Mouse (Mus musculus) testis, adult 2 months (tissue): ENCODE measurements around the gene Sfmbt2.

ENCODE experiments used
- CTCF ChIP-seq: fragments of 200-500 bp; IDR thresholded peaks from 2 replicates; pipeline ENCODE4 v1.5.1; 2012; ENCODE audit warnings: low read depth, mild to moderate bottlenecking, inconsistent platforms, low read length, moderate library complexity; ENCODE audit not compliant: control insufficient read depth, insufficient read depth, insufficient replicate concordance
- POLR2A ChIP-seq: fragments of 200-500 bp; IDR thresholded peaks from 2 replicates; pipeline ENCODE4 v1.6.1; 2012; ENCODE audit warnings: low read depth, mild to moderate bottlenecking, inconsistent platforms, low read length, moderate library complexity; ENCODE audit not compliant: control insufficient read depth

DNA sequence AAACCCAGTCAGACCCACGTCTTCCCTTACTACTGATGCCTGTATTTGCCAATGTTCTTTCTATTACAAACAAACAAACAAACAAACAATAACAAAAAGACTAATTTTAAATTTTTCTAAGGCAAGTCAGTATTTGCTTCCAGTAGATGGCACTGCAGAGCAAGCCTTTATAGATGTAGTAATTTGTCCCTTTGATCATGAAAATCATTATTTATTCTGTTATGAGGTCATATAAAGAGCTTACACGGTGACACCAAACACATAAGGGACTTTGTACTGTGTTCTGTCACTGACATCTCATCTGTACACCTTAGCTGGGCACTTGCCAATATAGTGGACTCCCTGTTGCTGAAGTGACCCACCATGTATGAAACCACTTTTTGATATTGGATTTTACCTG, 4.0 kb upstream of the Sfmbt2 start:
- TF ChIP-seq CTCF, result no peak
- no peak for TF ChIP-seq POLR2A
